Mouse (Mus musculus): ENCODE data around the gene Dirc2. TPM values are rescaled to one million over a fixed set of nuclear protein-coding genes. Genes with fewer than 3 reads are reported as not detected.

The Dirc2 gene
- total RNA-seq, 2 experiments from 2014 or later, result 67.7 to 72.7 TPM

Other genes starting within 250 kb of the Dirc2 start
- gene Sema5b, start 228.2 kb downstream of the Dirc2 start, total RNA-seq (2021), result 10 to 100 TPM; 14.0 to 18.1 TPM
- gene Hspbap1, start 1.0 kb upstream of the Dirc2 start, total RNA-seq (2021), result 1 to 10 TPM; 6.0 to 6.1 TPM
- gene Parp14, start 102.2 kb upstream of the Dirc2 start, total RNA-seq (2021), result 1 to 10 TPM; 1.1 to 1.4 TPM
- 1 to 10 TPM; 2.6 TPM for gene Parp9, start 169.1 kb upstream of the Dirc2 start, total RNA-seq (2021)
- gene Dtx3l, start 169.8 kb upstream of the Dirc2 start, total RNA-seq (2021), result 1 to 10 TPM; 2.9 to 3.5 TPM
- 100 to 1,000 TPM; 126 to 145 TPM for gene Kpna1, start 209.4 kb upstream of the Dirc2 start, total RNA-seq (2021)